Mouse (Mus musculus) T-helper 1 cell (primary cell): ENCODE results near the gene Trpc4.

Experiments
- in situ Hi-C: fragments of 300-600 bp; cut with MboI, MseI; formaldehyde crosslinking; loops from one replicate; pipeline ENCODE4 v1.15.1; 2025; ENCODE audit warnings: high pct_unique_total_duplicates

Gene Trpc4

DNA sequence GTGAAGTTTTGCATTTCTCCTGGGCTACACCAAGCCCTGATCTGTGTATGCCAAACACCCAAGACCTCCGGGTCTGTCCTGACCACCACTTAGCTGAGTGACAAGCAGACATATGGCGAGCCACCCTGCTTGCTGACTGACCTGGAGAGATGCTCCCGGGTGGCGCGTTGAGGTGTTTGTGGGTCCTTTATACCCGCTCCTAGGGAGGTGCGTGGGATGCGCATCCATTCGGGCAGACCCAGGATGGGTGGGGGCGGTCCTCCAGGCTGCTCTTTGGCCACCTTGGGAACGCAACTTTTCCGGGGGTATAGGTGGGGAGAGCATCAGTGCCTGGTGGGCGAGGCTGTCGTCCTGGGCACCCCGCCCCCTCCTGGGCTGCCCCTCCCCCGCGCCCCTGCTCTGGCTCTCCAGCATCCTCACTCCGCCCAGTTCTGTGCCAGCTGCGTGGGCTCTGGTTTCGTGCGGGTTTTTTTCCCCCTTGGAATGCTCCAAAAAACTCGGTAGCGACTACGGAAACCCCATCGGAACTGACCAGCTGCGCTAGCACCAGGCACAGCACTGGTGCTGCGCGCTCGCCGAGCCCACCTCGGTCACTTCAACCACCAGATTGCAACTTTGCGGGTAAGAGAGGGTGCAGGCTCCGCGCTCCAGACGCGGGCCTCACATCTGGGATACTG is at the start of gene Trpc4:
Trpc4 (plus strand) TSS at position 397 of the 677 bp plus-strand sequence.
- in situ Hi-C loops: no loop called here

DNA sequence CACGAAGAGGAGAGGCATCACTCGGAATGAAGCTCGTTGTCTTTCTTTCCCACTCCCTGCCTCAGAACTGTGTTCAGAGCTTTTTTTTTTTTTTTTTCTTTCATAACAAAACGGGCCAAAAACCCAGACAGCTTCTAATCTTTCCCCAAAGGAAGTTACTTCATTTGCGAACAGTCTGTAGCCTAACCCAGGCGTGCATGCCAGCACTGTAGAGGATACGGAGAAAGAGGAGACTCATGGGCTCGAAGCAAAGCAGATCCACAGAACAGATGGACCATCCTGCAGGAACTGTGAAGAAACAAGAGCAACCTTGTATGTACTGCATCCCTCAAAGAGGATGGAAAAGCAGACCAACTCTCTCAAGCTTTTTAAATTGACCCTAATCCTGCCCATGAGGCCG is 44.3 kb upstream of the Trpc4 start:
- in situ Hi-C loops: no loop called here

DNA sequence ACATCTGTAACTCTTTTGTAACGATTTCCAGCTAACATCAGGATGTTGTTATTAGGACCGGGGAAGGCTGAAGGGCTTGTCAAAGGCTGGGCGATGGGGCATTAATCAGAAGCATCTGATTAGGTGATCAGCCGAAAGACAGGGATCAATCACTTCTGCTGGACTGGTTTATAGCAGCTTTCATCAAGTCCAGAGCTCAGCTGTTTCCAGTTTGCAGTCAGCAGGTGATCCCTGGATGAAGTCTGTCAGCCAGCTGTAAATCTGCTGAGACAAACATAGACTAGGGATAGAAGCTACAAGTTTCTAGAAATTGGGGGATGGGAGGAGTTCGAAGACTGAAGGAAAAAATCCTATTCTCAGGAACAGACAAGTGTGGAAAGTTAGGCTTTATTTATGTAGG is 20.5 kb upstream of the Trpc4 start:
- in situ Hi-C loops: no loop called here

DNA sequence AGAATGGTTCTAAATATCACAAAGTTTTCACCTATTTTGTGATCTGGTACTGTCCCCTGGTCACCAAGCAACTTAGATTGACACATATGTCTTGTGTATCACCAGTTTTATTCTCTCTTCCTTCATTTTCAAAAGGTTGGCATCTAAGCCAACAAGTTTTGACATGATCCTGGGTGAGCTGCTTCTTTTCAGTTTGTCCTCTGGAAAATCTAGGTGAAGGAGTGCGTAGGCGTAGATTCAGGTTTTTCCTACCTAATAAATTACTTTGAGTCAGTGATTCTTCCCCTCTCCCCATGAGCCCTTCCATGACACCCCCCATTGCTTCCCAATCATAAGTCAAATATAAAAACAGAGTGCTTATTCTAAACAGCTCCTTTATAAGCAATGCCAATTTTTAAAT is 14.5 kb upstream of the Trpc4 start:
- in situ Hi-C loops: no loop called here

DNA sequence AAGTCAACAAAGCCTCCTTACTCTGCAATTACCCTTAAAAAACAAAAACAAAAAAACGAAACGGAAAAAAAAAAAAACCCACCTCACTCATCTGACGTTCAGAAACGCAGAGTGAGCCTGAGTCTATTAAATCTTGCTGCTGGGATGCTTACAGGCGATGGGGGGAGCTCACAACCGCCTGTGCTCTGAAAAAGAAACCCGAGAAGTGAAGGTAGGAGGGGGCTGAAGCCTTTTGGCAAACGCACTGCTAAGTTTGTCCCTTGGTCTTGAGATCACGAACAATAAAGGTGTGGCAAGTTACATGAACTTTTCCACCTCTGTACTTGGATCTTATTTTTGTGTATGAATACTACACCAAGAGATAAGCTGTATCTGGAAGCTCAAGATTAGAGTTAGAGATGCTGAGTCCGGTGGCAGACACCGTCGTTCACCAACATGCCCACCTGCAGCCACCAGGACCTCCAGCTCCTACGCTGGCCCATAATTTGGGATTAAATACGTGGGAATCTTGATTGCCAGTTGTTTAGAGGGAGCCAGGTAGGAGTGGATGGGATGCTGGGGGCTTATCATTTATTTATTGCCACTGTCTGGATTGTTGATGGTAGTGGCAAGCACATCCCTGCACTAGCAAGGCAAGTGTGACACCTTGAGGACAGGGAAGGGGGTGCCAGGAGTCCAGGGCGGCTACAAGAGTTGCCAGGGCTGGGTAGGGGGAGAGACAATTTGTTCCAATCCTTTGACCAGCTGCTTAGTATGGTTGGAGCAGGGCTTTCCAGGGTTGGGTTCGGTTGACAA is 794 bp upstream of the Trpc4 start:
- in situ Hi-C loops: no loop called here

DNA sequence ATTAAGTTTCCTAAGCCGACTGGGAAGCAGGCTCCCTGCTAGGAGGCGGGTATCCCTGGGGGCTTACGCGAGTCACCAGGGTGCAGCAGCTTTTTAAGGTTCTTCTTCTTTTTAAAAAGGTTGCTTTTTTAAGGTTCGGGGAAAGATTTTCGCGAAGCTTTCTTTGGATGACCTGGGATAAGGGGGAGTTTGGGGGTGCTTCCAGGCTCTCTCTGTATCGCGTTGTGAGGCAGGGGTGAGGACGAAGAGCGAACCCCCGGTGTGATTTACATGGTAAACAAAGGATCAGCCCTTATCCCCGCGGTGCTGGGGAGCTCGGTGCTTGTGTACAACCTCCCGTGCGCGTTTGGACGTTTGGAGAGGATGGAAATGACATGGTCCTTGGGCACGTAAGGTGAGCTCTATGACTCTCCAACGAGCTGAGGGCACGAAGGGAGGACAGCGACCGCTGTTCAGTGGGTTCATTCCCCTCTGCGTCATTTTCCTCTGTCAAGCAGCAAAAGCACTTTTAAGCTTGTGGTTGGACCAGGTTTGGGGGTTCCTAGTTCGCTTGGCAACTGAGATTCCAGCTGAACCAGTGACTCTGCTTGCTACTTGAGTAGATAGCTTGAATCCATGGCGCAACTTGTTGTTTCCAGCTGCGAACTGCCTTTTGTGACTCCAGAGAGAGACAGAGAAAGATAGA is 623 bp downstream of the Trpc4 start:
- in situ Hi-C loops: no loop called here

DNA sequence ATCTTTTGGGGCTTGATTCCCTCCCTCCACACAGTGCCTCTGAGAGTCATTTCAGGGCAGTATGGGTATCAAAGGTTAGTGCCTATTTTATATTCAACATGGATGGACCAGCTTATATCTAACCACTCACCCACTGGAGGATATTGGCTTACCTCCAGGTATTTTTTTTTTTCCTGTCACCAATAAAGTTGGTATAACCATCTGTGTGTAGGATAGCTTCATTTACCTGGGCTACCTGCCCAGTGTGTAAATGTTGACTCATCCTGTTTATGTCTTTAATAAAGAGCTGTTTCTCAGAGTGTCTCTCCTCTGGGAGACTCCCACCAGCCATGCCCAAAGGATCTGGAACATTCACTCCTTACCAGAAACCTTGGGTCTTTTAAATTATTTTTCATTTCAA is 14.9 kb downstream of the Trpc4 start:
- in situ Hi-C loops: no loop called here

DNA sequence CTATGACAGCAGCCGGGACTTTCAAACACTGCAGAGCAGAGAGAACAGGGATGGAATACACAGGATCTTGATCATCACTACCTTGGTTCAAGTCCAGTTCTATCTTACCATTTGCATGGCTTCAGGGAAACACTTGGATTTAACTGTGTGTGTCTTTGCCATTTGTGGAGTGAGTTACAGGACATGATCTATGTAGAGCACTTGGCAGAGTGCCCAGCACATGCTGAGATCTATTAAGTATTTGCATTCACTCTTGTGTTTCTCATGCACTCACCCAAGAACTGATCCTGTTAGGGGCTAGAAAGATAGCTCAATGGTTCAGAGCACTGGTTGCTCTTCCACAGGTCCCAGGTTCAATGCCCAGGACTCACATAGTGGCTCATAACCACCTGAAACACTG is 21.5 kb downstream of the Trpc4 start:
- in situ Hi-C loops: no loop called here

DNA sequence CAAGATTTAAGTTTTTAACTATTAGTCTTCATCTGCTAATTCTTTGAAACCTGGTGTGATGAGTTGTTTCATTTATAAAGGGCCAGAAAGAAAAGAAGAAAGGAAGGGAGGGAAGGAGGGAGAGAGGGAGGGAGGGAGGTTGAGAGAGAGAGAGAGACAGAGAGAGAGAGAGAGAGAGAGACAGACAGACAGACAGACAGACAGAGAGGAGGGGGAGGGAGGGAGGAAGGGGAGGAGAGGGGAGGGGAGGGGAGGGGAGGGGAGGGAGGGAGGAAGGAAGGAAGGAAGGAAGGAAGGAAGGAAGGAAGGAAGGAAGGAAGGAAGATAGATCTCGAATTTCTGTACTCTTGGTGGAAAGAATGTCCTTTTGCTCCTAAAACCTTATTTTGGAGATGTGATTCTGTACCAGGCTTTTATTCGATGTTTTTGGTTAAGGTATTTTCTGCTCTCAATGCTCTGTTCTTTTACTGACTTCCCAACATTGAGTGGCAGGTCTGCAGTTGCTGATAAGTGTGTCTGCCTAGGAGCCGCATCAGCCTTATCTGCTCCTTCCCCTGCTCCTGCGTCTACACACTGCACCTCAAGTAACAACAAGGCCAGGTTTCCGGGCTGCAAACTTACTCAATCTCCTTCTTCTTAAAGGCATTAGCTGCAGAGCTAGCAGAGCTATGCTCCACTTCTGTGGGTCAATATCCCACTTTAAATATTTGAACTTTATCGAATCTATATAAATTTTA is 35.3 kb downstream of the Trpc4 start:
- in situ Hi-C loops: no loop called here

DNA sequence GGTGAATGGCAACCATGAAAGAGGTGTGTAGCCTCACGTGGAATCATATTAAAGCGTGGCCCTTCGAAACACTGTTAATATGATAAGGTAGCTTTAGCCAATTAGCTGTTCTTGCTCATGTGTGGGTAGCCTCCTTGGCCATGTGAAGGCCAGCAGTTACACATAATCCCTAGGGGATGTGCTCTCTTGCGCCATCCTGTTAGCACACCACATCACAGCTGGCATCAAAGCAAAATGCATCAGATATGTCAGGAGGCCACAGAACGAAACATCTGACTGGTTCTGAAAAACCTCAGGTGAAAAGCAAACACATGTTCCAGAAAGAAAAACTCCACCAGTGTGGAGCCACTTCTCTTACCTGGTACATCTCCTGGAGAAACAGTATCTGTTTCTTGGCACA is 45.4 kb downstream of the Trpc4 start:
- in situ Hi-C loops: no loop called here

DNA sequence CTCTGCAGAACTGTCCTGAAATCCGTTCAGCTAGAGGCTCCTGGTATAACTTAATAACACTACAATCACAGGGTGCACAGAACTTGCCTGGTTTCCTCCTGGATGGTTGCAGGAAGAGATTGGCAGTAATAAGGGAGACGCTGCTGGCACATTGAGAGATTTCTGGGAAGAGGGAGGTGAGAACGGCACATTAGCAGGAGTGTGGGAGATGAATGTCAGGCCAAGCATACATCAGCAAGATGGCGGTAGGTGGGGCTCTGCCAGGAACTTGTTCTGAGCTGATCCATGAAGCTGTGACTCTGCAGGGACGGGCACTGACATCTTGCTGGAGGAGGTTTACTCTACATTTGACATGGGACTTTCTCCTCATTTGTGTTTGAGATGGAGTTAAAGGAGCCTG is 48.6 kb downstream of the Trpc4 start:
- in situ Hi-C loops: no loop called here

DNA sequence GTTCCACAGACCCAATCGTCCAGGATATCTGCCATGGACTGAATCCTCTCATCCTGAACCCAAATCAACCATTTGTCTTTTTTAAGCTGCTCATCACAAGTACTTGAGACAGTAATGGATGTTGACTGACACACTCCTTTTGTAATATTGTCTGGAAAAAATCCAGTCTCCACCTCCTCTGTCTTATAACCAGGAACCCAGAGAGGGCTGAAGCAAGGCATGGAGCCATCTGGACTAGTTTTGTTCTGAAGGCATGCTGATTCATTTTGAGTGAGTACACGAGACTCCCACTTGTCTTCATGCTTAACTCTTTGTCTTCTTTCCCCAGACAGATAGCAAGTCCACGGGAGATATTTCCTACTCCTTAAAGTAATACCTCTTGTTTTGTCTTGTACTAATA is 54.3 kb downstream of the Trpc4 start:
- in situ Hi-C loops: no loop called here

DNA sequence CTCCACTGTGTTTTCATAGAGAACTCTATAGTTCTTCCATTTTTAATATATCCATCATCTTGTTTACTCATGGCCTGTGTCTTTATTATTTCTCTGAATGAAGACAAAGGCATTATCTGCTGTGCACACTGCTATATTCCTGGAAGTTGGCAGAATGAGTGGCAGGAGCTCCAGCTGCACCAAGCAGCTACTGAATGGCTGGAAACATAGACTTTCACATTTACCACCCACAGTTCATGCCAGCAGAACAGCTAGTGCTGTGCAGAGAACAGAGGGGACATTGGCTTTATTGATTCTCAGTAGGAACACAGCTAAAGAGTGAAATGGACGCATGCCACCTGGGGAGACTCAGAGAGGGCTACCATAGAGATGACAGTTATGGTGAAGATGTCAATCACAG is 55.6 kb downstream of the Trpc4 start:
- in situ Hi-C loops: no loop called here

DNA sequence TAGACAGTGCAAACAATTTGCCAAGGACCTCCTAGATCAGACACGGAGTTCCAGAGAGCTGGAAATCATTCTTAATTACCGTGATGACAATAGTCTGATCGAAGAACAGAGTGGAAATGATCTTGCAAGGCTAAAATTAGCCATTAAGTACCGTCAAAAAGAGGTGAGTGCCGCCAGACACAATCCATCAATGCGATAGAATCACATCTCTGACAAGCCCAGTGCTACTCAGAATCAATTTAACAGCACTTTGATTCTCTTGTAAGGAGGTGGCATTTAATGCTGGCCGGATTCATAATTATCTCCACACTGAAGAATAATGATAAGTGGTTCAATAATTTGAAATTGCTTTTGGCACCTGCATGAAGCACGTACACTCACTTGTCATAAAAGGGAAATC is 66.7 kb downstream of the Trpc4 start:
- in situ Hi-C loops: no loop called here

DNA sequence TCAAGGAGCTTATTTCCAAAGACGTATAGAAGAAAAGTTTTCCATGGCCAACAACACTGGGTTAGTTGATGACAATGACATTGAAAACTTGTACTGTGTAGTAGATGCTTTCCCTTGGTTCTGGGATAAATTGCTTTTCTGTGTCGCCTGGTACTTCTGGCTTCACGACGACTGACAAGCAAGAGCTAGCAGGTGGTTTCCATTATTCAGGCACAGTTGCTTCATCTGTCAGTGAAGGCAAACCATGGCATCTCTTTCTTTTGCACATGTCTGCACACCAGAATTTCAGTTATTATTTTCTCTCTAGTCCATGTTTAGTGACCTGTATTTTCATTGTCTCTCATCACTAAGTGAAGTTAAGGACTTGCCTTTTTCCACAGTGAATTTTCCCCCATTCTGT is 72.6 kb downstream of the Trpc4 start:
- in situ Hi-C loops: no loop called here

DNA sequence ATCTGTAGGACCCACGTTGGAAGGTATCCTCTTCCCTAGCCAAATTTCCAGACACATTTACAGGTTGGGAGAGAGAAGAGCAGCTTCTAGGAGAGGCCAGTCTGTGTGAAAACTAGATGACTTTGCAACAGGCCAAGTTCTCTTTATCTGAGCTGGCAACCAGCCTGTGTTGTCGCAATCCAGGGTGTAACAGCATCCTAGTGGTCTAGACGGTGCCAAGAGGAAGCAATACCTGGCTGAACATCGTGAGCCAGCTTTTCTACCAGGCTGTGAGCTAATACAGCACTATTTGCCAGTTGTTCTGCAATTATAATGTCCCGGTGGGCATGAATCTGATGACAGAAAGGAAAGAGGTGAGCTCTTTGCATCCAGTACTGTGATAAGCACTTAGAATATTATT is 83.1 kb downstream of the Trpc4 start:
- in situ Hi-C loops: no loop called here

DNA sequence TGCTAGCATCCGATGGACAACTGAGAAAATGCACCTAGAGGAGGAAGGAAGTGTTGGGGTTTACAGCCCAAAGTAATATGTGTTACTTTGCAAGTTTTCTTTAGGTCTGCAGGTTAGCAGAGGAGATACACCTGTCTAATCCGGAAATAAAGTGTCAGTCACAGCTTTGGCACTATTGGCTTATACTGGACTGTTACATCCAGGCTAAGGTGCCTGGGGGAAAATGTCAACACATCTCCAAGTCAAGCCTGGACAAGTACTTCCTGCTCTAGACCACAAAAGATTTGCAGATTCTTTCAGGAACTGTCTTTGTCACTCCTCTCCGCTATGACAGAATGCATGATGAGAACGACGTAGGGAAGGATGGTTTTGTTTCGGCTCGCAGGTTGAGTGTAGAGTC is 83.6 kb downstream of the Trpc4 start:
- in situ Hi-C loops: no loop called here

DNA sequence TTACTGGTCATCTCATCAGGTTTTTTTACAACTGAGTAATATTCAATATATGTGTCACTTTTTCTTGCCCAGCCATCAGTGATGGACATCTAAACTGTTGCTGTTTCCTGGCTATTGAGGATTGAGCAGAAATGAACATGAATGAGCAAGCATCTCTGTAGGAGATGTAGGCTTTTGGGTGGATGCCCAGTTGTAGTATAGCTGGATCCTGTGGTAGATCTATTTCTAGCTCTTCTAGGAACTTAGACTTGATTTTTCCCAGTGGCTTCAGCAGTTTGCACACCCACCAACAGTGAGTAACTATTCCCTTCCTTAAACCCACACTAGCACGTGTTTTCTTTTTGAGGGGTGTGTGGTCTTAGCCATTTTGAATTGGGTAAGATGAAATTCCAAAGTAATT is 87.3 kb downstream of the Trpc4 start:
- in situ Hi-C loops: no loop called here

DNA sequence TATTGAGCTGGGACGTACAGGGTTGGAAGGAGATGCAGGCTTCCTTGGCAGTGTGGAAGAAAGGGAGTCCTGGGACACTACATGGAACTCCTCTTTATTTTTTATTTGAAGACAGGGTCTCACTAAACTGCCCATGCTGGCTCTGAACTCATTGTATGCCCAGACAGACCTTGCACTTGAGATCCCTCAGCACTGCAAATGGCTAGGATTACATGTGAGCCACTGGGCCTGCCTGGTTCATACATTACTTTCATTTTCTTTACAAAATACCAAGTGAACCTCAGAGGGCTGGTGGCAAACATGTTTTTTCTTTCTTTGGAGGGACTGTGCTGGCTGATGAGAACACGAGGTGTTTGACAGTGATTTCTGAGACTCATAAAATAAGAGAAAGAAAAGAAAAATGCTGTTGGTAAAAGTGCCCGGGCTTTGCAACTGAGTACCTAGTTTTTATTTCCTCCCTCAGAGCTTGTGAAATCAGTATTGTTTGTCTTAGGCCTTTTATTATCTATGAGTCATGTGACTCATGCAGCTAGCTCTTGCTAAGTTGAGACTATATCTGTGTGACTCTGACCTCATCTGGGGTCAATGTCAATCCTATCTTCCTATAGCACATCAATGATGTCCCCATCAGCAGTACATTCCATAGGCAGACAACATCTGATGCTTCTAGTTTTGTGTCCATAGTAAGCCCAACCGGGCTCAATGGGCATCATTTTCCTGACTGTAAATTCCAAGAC is 89.1 kb downstream of the Trpc4 start:
- in situ Hi-C loops: no loop called here

DNA sequence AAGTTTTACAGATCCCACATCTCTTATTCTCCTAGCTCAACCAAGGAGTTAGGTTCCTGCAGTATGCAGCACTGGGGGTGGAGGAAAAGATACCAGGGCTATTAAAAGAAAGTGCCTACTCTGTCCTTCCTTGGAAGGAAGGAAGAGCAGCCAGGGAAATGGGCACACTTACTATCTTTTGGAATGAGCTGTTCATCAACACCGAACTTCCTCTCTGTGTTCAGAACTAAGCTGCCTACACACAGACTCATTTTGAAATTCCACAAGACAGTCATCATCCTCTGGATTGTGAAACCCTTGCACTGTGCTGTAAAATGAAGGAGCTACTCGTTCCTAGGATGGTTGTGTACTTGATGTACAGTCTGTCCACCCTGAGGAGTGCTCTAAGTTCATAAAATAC is 90.6 kb downstream of the Trpc4 start:
- in situ Hi-C loops: no loop called here

DNA sequence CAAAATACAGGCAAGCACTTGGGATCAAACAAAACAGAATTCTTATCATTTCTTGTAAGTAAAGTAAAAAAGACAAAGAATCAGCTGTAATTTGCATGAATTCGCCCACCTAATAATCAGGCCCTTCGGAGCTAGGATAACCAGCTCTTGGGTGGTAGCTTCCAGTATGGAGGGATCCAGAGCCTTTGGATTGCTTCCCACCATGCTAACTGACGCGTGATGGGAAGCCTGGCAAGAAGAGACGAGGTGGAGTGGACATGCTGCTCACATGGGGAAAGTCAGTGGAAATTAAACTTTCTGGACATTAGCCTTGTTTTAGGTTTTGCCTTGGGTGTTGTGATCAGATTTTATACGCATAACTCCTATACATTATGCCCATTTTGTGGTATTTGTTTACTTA is 93.5 kb downstream of the Trpc4 start:
- in situ Hi-C loops: no loop called here

DNA sequence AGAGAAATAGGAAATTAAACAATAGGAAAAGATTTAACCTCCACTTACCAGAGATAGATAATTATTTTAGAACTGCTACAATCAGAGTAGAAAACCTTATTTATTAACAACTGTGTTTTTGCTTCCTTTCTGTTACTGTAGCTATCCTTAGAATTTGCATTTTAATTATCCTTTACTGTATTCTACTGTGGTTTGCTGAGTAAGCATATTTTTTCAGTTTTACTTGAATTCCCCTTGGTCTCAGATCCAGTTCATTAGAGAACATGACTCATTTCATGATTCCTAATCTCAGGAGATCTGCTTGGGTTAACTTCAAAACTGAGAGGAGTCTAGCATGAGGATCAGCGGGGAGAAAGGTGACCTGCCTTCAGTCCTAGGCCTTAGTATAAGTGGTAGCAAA is 111.1 kb downstream of the Trpc4 start:
- in situ Hi-C loops: no loop called here
